Mouse (Mus musculus) kidney, postnatal 0 days (tissue): ENCODE results near the gene Man1b1. TPM values are rescaled to one million over a fixed set of nuclear protein-coding genes. Genes with fewer than 3 reads are reported as not detected.

Experiments
- ATAC-seq: fragments of 200-750 bp; cut with Nextera tagmentation; replicated peaks from 2 replicates; pipeline ENCODE4 v1.8.0; 2017; ENCODE audit warnings: low read depth, moderate number of reproducible peaks, moderate TSS enrichment, moderate library complexity; ENCODE audit not compliant: low FRiP score
- DNase-seq: peaks from one replicate; pipeline ENCODE4 v3.0.0-alpha.2; 2016; ENCODE audit warnings: low spot score
- H3K27ac ChIP-seq: fragments of 300-500 bp; sonication (generic); 2 replicates; pipeline ENCODE4 v1.5.1; 2014; ENCODE audit warnings: mild to moderate bottlenecking
- H3K27me3 ChIP-seq: fragments of 300-500 bp; sonication (generic); 2 replicates; pipeline ENCODE4 v1.6.1; 2014; ENCODE audit warnings: low read length, mixed read lengths; ENCODE audit not compliant: insufficient read depth
- H3K36me3 ChIP-seq: fragments of 300-500 bp; sonication (generic); 2 replicates; pipeline ENCODE4 v1.6.1; 2014; ENCODE audit warnings: low read length, mixed read lengths; ENCODE audit not compliant: insufficient read depth
- H3K4me1 ChIP-seq: fragments of 300-500 bp; sonication (generic); replicated peaks from 2 replicates; pipeline ENCODE4 v1.6.1; 2014; ENCODE audit warnings: antibody characterized with exemption, low read length, mixed read lengths; ENCODE audit not compliant: insufficient read depth
- H3K4me2 ChIP-seq: fragments of 300-500 bp; sonication (generic); 2 replicates; pipeline ENCODE4 v1.6.1; 2014; ENCODE audit warnings: mild to moderate bottlenecking, low read length, moderate library complexity, mixed read lengths
- H3K4me3 ChIP-seq: fragments of 300-500 bp; sonication (generic); replicated peaks from 2 replicates; pipeline ENCODE4 v1.5.1; 2014; ENCODE audit warnings: low read depth, low read length
- H3K9ac ChIP-seq: fragments of 300-500 bp; sonication (generic); 2 replicates; pipeline ENCODE4 v1.6.1; 2014; ENCODE audit warnings: low read depth, low read length
- H3K9me3 ChIP-seq: fragments of 300-500 bp; sonication (generic); replicated peaks from 2 replicates; pipeline ENCODE4 v1.6.1; 2016; ENCODE audit warnings: low read length, inconsistent platforms, mixed read lengths
- CTCF ChIP-seq: IDR thresholded peaks from 2 replicates; pipeline ENCODE4 v1.5.1; 2016; ENCODE audit warnings: antibody characterized with exemption, low read depth, mild to moderate bottlenecking, moderate library complexity
- WGBS: fragments of 180-500 bp; shearing (Covaris S2); extraction: QIAGEN DNeasy Blood & Tissue Kit; methylation state at CpG from one replicate; pipeline ENCODE4 v1.1.7; 2014; 5-methylcytosine and 5-hydroxymethylcytosine counted together
- polyA plus RNA-seq: library from polyadenylated mRNA; unstranded; fragments of >200 nt; fragmentation: Nextera tagmentation; extraction: Ambion mirVana; gene quantifications from 2 replicates; pipeline ENCODE4 v1.2.1, GENCODE M21; 2015

Gene Man1b1
- polyA plus RNA-seq, 1 experiment from 2014 or later: 57.9 TPM

DNA sequence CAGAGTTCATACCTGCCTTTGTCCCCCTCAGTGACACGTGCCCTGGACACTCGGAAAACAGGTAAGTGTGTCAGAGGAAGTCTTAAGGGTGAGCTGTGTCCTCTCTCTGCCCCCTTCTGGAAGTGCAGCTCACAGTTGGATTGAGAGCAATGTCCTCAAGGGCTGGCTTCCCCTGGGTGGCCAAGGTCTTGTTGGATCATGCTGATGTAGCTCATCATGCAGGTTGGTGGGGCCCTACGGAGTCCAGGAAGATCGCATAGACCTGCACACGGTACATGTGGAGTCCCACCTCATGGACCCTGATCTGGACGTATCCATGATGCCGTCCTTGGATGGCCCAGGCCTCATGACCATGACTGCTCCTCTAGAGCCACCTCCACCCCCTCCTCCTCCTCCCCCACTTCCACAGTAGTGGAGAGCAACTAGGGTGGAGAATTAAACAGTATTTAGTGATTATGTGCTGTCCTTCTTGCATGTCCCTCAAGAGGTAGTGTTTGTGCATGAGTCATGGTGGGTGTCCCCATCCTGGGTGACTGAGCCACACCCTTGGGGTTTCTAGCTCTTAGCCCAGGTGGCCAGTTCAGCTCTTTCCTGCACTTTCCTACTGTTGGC is 43.3 kb upstream of the Man1b1 start:
- 81% methylated on average over 7 of the region's 7 CpGs for WGBS
- no peak for TF ChIP-seq CTCF

DNA sequence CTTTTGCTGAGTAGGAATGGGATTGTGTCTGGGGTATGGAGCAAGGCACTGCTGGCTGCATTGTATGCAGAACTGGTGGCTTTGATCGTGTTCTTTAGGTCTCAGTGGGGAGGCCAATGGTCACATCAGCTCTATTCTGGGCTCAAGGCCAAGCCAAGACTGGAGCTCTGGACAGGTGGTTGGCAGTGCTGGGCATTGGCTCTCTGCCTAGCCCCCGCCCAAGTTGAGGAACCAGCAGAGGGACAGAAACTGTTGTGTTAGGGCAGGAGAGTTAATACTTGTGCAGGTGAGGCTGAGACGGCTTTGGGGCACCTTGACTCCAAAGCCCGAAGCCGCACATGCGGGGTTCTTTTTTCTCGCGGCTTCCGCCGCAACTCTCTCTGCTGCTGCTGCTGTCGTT is 42.5 kb upstream of the Man1b1 start, which contains the start of gene Lrrc26:
TSS of gene Lrrc26 (plus strand) at position 265 of the 400 bp plus-strand sequence.
- Histone ChIP-seq H3K4me3 (peak within 1 kb of the TSS; percentile 33), H3K9ac (no peak within 1 kb of the TSS), H3K9me3 (no peaks in the 10 kb centered on the region), H3K4me1 (peaks cover 12% of the 10 kb centered on the region; the same call in 1 of the 2 replicates), H3K36me3 (peaks cover 15% of the 10 kb centered on the region), H3K27me3 (peaks cover 49% of the 10 kb centered on the region), H3K27ac (no peak within 1 kb of the TSS), H3K4me2 (peak within 1 kb of the TSS; percentile 46)
- no peak for TF ChIP-seq CTCF
- no peak for DNase-seq
- 5% methylated on average over 11 of the region's 11 CpGs for WGBS
- ATAC-seq: no peak

More for the DNA sequence above, 43.3 kb upstream of the Man1b1 start:
- Histone ChIP-seq H3K4me3 (no peak overlapping the region), H3K9ac (no peak overlapping the region), H3K9me3 (no peaks in the 10 kb centered on the region), H3K4me2 (no peak overlapping the region), H3K4me1 (peaks cover 12% of the 10 kb centered on the region; the same call in 1 of the 2 replicates), H3K36me3 (peaks cover 22% of the 10 kb centered on the region), H3K27ac (no peak overlapping the region), H3K27me3 (peaks cover 49% of the 10 kb centered on the region)
- ATAC-seq: no peak
- no peak for DNase-seq

- no peak for ATAC-seq
- H3K9ac ChIP-seq: no peak overlapping the region
- H3K4me2 ChIP-seq: peak overlapping the region; percentile 46
- TF ChIP-seq CTCF: no peak
- peaks cover 49% of the 10 kb centered on the region for H3K27me3 ChIP-seq
- WGBS: 2% methylated on average over 54 of the region's 54 CpGs
- H3K4me3 ChIP-seq: peak overlapping the region; percentile 33
- H3K9me3 ChIP-seq: no peaks in the 10 kb centered on the region
- H3K36me3 ChIP-seq: peaks cover 9% of the 10 kb centered on the region; the same call in 1 of the 2 replicates
- H3K4me1 ChIP-seq: peaks cover 12% of the 10 kb centered on the region; the same call in 1 of the 2 replicates
- DNase-seq: no peak
- H3K27ac ChIP-seq: no peak overlapping the region
Observed at GRCm38 (mm10) chr2:25290101-25290815, 41.9 kb upstream of the Man1b1 start.

DNA sequence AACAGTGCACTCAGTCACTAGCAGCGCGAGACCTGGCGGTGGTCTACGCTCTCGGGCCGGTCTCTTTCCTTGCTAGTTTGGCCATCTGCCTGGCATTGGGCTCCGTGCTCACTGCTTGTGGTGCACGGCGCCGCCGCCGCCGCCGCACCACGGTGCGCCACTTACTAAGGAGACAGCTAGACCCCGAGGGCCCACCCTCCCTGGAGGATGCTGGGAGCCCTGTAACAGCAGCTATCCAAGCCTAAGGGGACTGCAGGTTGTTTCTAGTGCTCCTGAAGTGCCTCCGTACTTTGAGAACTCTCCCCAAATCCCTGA is 41.4 kb upstream of the Man1b1 start:
- peaks cover 9% of the 10 kb centered on the region; the same call in 1 of the 2 replicates for H3K4me1 ChIP-seq
- DNase-seq (no peak), ATAC-seq (no peak)
- H3K9ac ChIP-seq: no peak overlapping the region
- WGBS: under 1% methylated on average over 18 of the region's 18 CpGs
- no peak for TF ChIP-seq CTCF
- H3K9me3 ChIP-seq: no peaks in the 10 kb centered on the region
- H3K27me3 ChIP-seq: peaks cover 49% of the 10 kb centered on the region
- H3K4me3 ChIP-seq: peak overlapping the region; percentile 33; the same call in 1 of the 2 replicates
- H3K4me2 ChIP-seq: peak overlapping the region; percentile 46
- no peak overlapping the region for H3K27ac ChIP-seq
- H3K36me3 ChIP-seq: 0 out of 2 replicates have a peak, but pooled peaks cover 5% of the 10 kb centered on the region

DNA sequence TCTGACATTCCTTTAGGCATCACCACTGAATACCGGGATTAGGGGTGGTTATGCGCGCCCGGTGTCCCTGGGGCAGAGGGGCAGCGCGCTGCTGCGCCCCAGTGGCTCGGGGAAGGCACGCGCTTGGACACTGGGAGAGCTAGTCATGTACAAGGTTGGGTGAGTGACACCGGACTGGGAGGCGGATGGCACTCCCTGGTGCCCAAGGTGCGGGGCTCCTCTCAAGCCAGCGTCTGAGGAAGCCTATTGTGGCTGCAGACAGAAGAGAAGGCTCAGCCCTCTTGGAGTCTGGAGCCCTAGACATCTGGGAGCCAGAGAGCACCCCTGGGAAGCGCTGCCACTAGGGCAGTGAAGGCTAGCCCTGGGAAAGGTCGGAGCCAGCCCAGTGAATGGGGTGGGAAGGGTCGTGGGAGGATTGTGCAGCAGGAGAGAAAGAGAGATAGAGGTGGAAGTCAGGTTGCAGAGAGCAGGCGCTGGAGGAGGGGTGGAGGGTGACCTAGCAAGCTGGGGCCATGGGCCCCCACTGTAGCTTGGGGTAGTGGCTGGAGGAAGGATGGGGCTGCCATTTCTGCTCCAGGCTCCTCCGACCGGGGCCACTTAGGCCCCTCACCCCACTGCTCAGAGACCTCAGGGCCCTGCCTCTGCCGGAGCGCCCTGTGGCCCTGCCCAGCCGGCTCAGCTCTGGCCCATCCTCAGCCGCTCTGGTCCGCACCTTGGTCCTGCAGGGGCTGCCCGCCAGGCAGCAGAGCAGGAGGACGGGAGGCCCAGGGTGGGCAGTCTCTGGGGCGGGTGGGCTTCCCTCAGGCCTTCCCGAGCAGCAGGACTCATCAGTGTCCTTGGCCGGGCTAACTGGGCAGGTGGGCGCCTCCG is 40.7 kb upstream of the Man1b1 start:
- no peak for DNase-seq
- WGBS: 4% methylated on average over 31 of the region's 32 CpGs
- H3K9ac ChIP-seq: 0 out of 2 replicates have a peak overlapping the region, but pooled peaks have one; percentile 31

DNA sequence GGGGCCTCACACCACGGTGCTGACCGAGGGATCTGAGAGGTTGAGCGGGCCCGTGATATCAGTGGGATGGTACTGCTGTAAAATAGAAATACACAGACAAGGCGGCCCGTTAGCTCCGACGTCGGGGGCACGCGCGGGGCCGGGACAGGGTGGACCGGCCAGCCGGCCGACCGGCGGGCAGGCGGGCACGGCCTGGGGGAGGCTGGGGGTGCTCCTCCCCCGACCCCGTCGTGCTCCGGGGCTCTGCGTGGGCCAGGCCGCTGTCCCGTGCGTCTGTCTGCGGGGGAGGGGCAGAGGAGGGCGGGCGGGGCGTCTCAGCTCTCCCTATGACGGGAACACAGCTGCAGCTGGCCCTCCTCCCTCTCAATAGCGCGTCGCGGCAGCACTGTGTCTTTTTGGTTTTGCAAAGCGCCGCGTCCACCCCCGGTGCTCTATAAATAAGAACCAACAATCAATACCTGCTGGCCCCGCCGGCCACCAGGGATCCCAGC is 40.0 kb upstream of the Man1b1 start:
- Histone ChIP-seq H3K4me2 (peak overlapping the region; percentile 58), H3K36me3 (no peaks in the 10 kb centered on the region), H3K27me3 (peaks cover 49% of the 10 kb centered on the region), H3K9me3 (no peaks in the 10 kb centered on the region), H3K27ac (no peak overlapping the region), H3K4me1 (peaks cover 9% of the 10 kb centered on the region; the same call in 1 of the 2 replicates), H3K4me3 (peak overlapping the region; percentile 33), H3K9ac (0 out of 2 replicates have a peak overlapping the region, but pooled peaks have one; percentile 31)
- 3% methylated on average over 34 of the region's 43 CpGs for WGBS
- no peak for TF ChIP-seq CTCF
- DNase-seq: no peak
- 0 out of 2 replicates have a peak, but pooled peaks have one; percentile 6 for ATAC-seq

More for the DNA sequence above, 40.7 kb upstream of the Man1b1 start:
- ATAC-seq: no peak
- no peak for TF ChIP-seq CTCF
- H3K27me3 ChIP-seq: peaks cover 49% of the 10 kb centered on the region
- no peaks in the 10 kb centered on the region for H3K9me3 ChIP-seq
- H3K27ac ChIP-seq: no peak overlapping the region
- H3K4me1 ChIP-seq: peaks cover 9% of the 10 kb centered on the region; the same call in 1 of the 2 replicates
- H3K36me3 ChIP-seq: no peaks in the 10 kb centered on the region
- peak overlapping the region; percentile 58 for H3K4me2 ChIP-seq
- peak overlapping the region; percentile 33 for H3K4me3 ChIP-seq
